Mouse (Mus musculus) Patski (cell line): Measurements from ENCODE around the gene Aldh16a1. TPM values are rescaled to one million over a fixed set of nuclear protein-coding genes. Genes with fewer than 3 reads are reported as not detected.

ENCODE experiments used
- ATAC-seq: fragments of 100-300 bp; one replicate; pipeline ENCODE4 v1.8.0; 2021
- CTCF ChIA-PET: fragments of 350-600 bp; sonication (Branson Sonifier 250); formaldehyde crosslinking; loops from one replicate; lab custom pipeline; 2022; ENCODE audit warnings: inconsistent platforms; lab: Charles Lee
- POLR2A ChIA-PET: fragments of 350-600 bp; sonication (Branson Sonifier 250); formaldehyde crosslinking; loops from one replicate; lab custom pipeline; 2022; ENCODE audit warnings: antibody characterized with exemption, inconsistent platforms; lab: Charles Lee
- DNase-seq: peaks from one replicate; pipeline ENCODE4 v3.0.0-alpha.2; 2011; ENCODE audit warnings: low read depth, low spot score
- H3K27me3 ChIP-seq: fragments of 371-371 bp; one replicate; pipeline ENCODE4 v1.5.1; 2021
- CTCF ChIP-seq: fragments of 100-300 bp; IDR thresholded peaks from one replicate; pipeline ENCODE4 v1.5.1; 2021
- in situ Hi-C: fragments of 300-500 bp; cut with MboI; formaldehyde crosslinking; loops from 3 replicates; pipeline ENCODE4 v1.11.1; 2018; ENCODE audit warnings: low pct_unique_long_range_greater_than_20kb, mixed read lengths
- polyA plus RNA-seq: library from polyadenylated mRNA; unstranded; gene quantifications from one replicate; pipeline ENCODE4 v1.2.3, GENCODE M21; 2021

The Aldh16a1 gene
- polyA plus RNA-seq, 1 experiment from 2014 or later, result 48.9 TPM

GRCm38 (mm10) chr7:45137171-45138006 lies 17.0 kb downstream of the Aldh16a1 start:
- POLR2A ChIA-PET, result no interaction called here
- in situ Hi-C loops, result no loop called here
- no peak for TF ChIP-seq CTCF
- ATAC-seq (no peak), DNase-seq (no peak)
- H3K27me3 ChIP-seq, result no peaks in the 10 kb centered on the region
- CTCF ChIA-PET, result interaction anchor here (1.3 to 2.8 kb wide), 4 partner anchors 14 to 57 kb away, joined by 4 to 10 read pairs (median 6); partner anchors contain the start of genes Aldh16a1, Pih1d1 and Rps11

- in situ Hi-C loops, result no loop called here
- peak; percentile 79 for ATAC-seq
- CTCF ChIA-PET, result interaction anchor here (1.1 to 2.8 kb wide), 5 partner anchors 11 to 55 kb away, joined by 3 to 10 read pairs (median 4); partner anchors contain the start of genes Aldh16a1, Pih1d1 and Rps11
- no peak for DNase-seq
- no peaks in the 10 kb centered on the region for H3K27me3 ChIP-seq
- POLR2A ChIA-PET, result interaction anchor here (0.7 kb wide), 1 partner anchor 120 kb away, joined by 3 read pairs; the partner anchor contains the start of gene Scaf1
- TF ChIP-seq CTCF, result no peak
These were observed 18.3 kb downstream of the Aldh16a1 start, which contains the start of the genes Gm45713 and Flt3l for GRCm38 (mm10) chr7:45135993-45136567. Gene Gm45713, minus strand, starts transcription at chr7:45136231. Gene Flt3l, minus strand, starts transcription at chr7:45136432.

- no peak for DNase-seq
- H3K27me3 ChIP-seq, result no peaks in the 10 kb centered on the region
- ATAC-seq, result no peak
- POLR2A ChIA-PET, result no interaction called here
- TF ChIP-seq CTCF, result no peak
- CTCF ChIA-PET, result interaction anchor here (1.6 kb wide), 1 partner anchor 8 kb away, joined by 4 read pairs; no protein-coding TSS in a partner anchor
- in situ Hi-C loops, result no loop called here
These were observed 19.0 kb downstream of the Aldh16a1 start for GRCm38 (mm10) chr7:45135370-45135769.

GRCm38 (mm10) chr7:45134544-45135026 lies 19.8 kb downstream of the Aldh16a1 start:
- in situ Hi-C loops, result no loop called here
- DNase-seq (no peak), ATAC-seq (no peak)
- TF ChIP-seq CTCF, result no peak
- ChIA-PET POLR2A (no interaction called here), CTCF (interaction anchor here (1.6 kb wide), 1 partner anchor 8 kb away, joined by 4 read pairs; no protein-coding TSS in a partner anchor)
- no peaks in the 10 kb centered on the region for H3K27me3 ChIP-seq

GRCm38 (mm10) chr7:45133446-45134159 lies 20.8 kb downstream of the Aldh16a1 start:
- no peak for DNase-seq
- TF ChIP-seq CTCF, result no peak
- ChIA-PET CTCF (interaction anchor here (1.6 kb wide), 1 partner anchor 9 kb away, joined by 4 read pairs; no protein-coding TSS in a partner anchor), POLR2A (no interaction called here)
- H3K27me3 ChIP-seq, result no peaks in the 10 kb centered on the region
- no peak for ATAC-seq
- in situ Hi-C loops, result no loop called here

GRCm38 (mm10) chr7:45131850-45132249 lies 22.5 kb downstream of the Aldh16a1 start:
- no peak for TF ChIP-seq CTCF
- no peak for DNase-seq
- POLR2A ChIA-PET, result no interaction called here
- no peaks in the 10 kb centered on the region for H3K27me3 ChIP-seq
- ATAC-seq, result no peak
- in situ Hi-C loops, result no loop called here
- CTCF ChIA-PET, result interaction anchor here (1.0 kb wide), 1 partner anchor 11 kb away, joined by 3 read pairs; no protein-coding TSS in a partner anchor

- no peaks in the 10 kb centered on the region for H3K27me3 ChIP-seq
- no peak for TF ChIP-seq CTCF
- ATAC-seq (no peak), DNase-seq (no peak)
- in situ Hi-C loops, result no loop called here
- ChIA-PET CTCF (interaction anchor here (0.7 to 1.6 kb wide), 2 partner anchors 45 to 163 kb away, joined by 3 read pairs; no protein-coding TSS in a partner anchor), POLR2A (interaction anchor here (0.6 kb wide), 1 partner anchor 28 kb away, joined by 4 read pairs; no protein-coding TSS in a partner anchor)
These were observed 24.4 kb downstream of the Aldh16a1 start for GRCm38 (mm10) chr7:45129776-45130512.

- no peak for DNase-seq
These were observed 25.1 kb downstream of the Aldh16a1 start for GRCm38 (mm10) chr7:45129318-45129717.

GRCm38 (mm10) chr7:45128624-45129246 lies 25.6 kb downstream of the Aldh16a1 start, which contains the start of gene Rpl13a:
Gene Rpl13a, minus strand, starts transcription at chr7:45128761.
- ATAC-seq, result peak; percentile 77
- ChIA-PET POLR2A (no interaction called here), CTCF (interaction anchor here (1.6 kb wide), 1 partner anchor 44 kb away, joined by 3 read pairs; no protein-coding TSS in a partner anchor)
- H3K27me3 ChIP-seq, result no peaks in the 10 kb centered on the region
- DNase-seq, result peak; percentile 95
- in situ Hi-C loops, result no loop called here
- TF ChIP-seq CTCF, result no peak

More at GRCm38 (mm10) chr7:45129318-45129717, 25.1 kb downstream of the Aldh16a1 start:
- no peak for TF ChIP-seq CTCF
- in situ Hi-C loops, result no loop called here
- POLR2A ChIA-PET, result no interaction called here
- CTCF ChIA-PET, result interaction anchor here (1.6 kb wide), 1 partner anchor 45 kb away, joined by 3 read pairs; no protein-coding TSS in a partner anchor
- H3K27me3 ChIP-seq, result no peaks in the 10 kb centered on the region
- no peak for ATAC-seq
